Mouse (Mus musculus) ovary, adult 18-20 months (tissue): ENCODE measurements around the gene Dhx57.
A peak's percentile ranks its signal among the peaks of the same experiment; 100 is the strongest.
"Not testable (repeated sequence)": the region's sequence is repeated elsewhere in the genome, so short reads cannot be mapped to it uniquely, and the experiment has no call there.

ENCODE experiments used
- DNase-seq: peaks from one replicate; pipeline ENCODE4 v3.0.0; 2022; ENCODE audit warnings: low spot score, mixed read lengths

The Dhx57 gene

DNA sequence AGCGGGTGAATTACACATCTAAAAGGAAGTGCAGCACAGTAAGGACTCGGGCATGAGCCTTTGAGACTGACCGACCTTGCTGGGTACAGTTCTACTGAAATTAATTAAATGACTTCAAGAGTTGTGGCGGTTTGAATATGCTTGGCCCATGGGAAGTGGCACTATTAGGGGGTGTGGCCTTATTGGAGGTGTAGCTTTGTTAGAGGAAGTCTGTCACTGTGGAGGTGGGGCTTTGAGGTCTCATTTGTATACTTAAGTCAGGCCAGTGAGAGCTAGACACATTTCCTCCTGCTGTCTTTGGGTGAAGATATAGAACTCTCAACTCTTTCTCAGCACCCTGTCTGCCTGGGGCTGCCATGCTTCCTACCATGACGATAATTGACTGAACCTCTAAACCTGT lies 35.9 kb downstream of the Dhx57 start:
- DNase-seq, result no peak

DNA sequence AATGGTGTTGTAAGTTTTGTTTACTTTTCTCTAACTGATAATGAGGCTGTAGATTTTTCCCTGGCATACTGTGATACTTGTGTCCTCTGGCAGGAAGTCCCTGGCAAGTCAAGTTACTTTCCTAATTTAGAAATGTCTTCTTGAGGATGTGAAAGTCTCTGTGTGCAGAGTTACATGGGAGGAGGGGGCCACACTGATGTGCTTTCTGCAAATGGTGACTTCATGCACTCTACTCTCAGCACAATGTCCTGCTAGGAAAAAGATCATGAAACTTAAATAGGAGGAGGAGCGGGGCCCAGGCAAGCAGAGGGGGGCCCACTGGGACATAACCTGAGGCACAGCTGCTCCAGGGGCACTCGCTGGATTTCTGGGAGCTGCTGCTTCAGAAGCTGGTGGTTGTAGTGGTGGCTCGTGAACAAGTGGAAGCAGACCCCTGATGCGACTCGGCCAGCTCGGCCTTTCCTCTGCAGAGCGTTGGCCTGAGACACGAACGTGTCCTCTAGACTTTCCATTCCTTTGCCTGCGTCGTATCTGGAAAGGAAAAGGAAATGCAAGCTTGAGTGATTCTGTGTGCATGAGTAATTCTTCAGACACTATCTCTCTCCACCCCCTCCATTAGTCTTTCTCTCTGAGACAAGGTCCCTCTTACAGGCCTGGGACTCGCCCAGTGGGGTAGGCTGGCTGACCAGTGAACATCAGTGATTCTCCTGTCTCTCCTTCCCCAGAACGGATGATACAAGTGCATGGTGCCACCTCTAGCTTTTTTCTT lies 37.3 kb downstream of the Dhx57 start:
- DNase-seq, result no peak

DNA sequence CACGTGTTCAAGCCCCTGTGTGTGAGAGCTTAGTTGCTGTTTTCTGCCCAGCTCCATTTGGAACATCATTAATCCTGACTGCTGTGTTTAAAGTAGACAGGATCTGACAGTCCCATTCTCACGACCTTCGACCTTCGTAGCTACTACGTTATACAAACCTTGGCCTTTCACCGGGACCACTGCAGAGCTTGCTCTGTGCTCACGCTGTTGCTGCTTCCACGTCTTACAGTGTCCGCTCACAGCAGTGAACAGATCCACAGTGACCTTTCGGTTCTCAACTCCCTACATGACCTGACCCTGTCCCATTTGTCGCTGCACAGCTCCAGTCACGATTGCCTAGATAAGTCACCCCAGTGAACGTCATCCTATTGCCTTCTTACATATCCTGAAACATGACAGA lies 47.2 kb downstream of the Dhx57 start:
- DNase-seq, result no peak

DNA sequence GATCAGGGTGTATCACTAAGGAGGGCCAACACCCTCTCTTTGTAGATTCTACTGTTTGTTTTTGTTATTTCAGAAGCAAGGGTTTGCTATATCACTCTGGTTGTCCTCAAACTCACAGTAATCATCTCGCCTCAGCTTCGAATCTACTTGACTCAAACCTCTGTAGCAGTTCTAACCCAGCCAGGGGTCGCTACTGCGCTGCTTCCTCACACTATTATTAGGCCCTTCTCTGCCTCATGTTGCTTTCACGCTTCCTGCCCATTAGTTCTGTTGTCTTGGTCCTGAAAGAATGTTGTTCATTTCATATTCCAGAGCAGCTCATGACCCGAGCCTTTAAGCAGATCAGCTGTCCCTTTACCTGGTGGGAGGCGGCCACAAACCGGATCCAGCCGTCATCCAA lies 48.7 kb downstream of the Dhx57 start:
- DNase-seq, result no peak

DNA sequence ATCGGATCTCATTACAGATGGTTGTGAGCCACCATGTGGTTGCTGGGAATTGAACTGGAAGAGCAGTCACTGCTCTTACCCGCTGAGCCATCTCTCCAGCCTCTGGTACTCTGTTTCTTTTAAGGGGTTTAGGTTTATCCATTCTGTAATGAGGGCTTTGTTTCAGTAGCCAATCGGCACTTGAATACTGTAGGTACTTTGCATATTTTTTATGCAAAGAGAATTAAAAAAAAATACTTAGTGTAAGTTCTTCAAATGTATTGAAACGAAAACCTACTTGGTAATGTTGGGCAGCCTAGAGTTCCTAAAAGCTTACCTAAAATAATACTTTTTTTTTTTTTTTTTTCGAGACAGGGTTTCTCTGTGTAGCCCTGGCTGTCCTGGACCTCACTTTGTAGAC lies 52.8 kb downstream of the Dhx57 start:
- DNase-seq, result no peak

DNA sequence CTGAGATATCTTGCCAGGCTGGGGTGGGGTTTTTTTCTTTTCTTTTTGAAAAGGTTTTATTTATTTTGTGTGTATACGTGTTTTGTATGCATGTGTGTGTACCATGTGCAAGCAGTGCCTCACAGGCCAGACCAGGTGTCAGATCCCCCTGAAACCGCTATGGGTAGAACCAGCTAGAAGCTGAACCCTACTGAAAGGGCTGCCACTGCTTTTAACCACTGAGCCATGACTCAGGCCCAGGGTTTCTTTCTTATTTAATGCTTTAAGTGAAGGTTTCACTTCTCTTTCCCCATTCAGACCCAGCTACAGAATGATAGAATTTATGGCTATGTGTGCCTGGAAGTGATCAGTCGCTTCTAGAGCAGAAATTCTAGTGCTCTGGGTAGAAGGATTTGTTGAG lies 53.5 kb downstream of the Dhx57 start:
- no peak for DNase-seq

DNA sequence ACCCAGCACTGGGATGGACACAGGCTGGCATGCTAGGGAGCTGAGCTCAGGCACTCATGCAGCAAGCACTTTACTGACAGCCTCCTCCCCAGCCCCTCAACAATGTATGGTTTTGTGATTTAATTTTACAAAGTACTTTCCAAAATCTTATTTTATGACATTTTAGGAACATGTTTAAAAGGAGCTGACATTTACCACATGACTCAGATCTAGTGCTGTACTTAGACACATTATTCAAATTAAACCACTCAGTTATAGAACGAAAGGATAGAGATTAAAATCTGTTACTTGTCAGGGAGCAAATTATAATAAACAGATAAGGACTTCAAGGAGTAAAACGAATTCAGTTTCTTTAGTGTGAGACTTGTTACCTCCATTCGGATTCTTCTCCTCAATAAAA lies 54.8 kb downstream of the Dhx57 start:
- DNase-seq, result no peak

GRCm38 (mm10) chr17:80234376-80234775 lies 55.9 kb downstream of the Dhx57 start:
- no peak for DNase-seq

GRCm38 (mm10) chr17:80233844-80234243 lies 56.4 kb downstream of the Dhx57 start:
- no peak for DNase-seq

DNA sequence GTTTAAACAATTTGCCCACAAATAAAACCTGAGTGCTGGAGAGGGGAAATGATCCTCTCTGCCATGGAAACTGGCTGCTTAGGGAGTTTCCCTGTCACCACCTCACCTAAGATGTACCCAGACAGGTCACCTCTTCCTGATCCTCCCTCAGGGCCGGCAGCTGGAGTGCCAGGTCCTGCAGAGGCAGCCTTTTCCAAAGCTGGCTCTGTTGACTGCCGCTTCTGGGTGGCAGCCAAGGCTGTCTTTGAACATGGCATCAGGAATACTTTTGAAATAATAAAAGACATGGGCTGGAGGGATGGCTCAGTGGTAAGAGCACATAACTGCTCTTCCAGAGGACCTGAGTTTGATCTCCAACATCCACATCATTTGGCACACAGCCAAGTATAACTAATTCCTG lies 60.9 kb downstream of the Dhx57 start:
- DNase-seq, result no peak

- DNase-seq, result not testable (repeated sequence)
These were observed 65.1 kb downstream of the Dhx57 start for GRCm38 (mm10) chr17:80225142-80225541.

- peak; percentile 76 for DNase-seq
These were observed 65.8 kb downstream of the Dhx57 start, which contains the start of gene Gemin6 for GRCm38 (mm10) chr17:80224326-80225116. Gemin6 (plus strand) TSS chr17:80224441.

DNA sequence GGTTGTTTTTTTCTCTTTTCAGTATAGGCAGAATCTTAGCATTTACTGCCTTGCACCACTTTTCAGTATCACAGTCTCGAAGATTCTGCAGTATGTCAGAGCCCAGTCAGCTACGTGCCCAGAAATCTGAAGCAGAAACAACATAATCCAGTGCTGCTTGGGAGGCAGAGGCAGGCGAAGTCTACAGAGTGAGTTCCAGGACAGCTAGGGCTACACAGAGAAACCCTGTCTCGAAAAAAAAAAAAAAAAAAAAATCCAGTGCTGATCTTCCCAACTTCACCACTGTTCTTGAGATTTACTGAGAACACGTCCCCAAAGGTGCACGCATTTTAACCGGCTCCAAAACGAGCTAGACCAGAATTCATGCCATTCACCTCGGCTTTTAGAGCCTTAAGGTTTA lies 66.4 kb downstream of the Dhx57 start:
- no peak for DNase-seq

DNA sequence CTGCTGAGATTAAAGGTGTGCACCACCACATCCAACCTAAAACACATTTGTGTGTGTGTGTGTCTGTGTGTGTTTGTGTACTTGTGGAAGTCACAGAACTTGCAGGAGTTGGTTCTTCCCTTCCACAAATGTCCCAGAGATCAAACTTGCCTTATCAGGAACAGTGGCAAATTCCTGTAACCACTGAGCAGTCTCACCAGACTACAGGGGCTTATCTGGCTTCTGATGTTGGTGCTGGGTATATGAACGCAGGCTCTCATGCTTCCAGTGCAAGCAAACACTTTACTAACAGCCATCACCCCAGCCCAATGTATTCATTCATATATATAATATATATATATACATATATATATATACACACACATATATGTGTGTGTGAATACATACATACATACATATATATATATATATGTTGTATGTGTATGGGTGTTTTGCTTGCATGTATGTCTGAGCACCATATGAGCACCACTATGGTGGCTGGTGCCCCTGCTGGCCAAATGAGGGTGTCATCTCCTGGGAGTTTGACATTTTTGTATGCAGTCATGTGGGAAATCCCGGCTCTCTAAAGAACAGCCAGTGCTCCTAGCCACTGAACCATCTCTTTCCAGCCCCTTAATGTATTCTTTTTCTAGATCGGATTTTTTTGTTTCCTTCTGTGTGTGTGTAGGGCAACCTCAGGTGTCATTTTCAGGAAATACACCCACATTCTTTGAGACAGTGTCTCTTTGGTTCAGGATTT lies 68.2 kb downstream of the Dhx57 start:
- no peak for DNase-seq

- no peak for DNase-seq
These were observed 69.1 kb downstream of the Dhx57 start for GRCm38 (mm10) chr17:80221202-80221601.

DNA sequence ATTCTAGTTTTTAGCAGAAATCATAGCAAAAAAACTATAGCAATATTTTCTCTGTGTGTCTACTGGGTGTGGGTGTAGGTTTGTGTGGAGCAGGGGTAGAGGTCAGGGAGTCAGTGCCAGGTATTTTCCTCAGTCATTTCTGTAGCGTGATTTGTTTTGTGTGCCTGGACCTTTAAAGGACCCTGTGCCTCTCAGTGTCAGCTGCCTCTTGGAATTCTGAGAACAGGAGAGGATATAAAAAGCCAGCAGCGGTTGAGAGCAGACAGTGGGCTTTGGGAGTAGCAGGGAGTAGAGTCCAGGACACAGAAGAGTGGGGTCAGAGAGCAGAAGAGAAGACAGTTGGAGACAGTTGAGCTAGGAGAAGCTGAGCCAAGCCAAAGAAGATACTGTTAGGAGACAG lies 70.1 kb downstream of the Dhx57 start:
- no peak for DNase-seq

DNA sequence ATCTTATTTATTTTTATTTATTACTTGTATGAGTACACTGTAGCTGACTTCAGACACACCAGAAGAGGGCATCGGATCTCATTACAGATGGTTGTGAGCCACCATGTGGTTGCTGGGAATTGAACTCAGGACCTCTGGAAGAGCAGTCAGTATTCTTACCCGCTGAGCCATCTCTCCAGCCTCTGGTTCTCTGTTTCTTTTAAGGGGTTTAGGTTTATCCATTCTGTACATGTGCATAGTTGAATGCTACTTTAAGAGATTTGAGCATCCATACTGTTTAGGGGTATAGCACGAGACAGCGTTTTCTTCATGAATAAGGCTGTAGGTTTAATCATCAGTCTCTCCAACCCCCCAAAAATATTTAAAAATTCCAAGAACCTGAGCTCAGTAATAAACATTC lies 76.3 kb downstream of the Dhx57 start:
- DNase-seq, result not testable (repeated sequence)

- peak; percentile 96 for DNase-seq
These were observed 83.3 kb downstream of the Dhx57 start, which contains the start of the genes Srsf7 and Ttc39d for GRCm38 (mm10) chr17:80206671-80207581. Srsf7 (minus strand) TSS chr17:80207307. Ttc39d (plus strand) TSS chr17:80207460.

DNA sequence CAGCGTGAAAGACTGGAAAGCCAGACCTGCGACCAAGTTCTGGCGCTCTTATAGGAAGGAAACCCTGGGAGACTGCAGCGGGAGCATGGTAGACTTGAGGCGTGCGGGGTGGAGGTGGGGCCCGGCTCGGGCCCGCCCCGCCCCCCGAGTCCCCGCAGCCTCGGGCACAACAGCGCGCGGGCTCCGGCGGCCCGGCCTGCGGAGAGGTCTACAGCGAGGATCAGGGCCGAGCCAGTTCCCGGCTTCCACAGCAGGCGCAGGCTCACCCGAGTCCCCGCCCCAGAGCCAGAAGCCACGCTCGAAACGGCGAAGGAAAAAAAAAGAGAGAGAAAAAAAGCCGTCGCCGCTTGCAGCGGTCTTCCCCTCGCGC lies 84.0 kb downstream of the Dhx57 start:
- peak; percentile 32 for DNase-seq

- no peak for DNase-seq
These were observed 84.6 kb downstream of the Dhx57 start for GRCm38 (mm10) chr17:80205657-80206056.

GRCm38 (mm10) chr17:80199160-80199778 lies 91.0 kb downstream of the Dhx57 start:
- no peak for DNase-seq
